Mouse (Mus musculus) limb, embryonic 11.5 days (tissue): ENCODE results near the gene Gemin4. TPM values are rescaled to one million over a fixed set of nuclear protein-coding genes. Genes with fewer than 3 reads are reported as not detected.

Experiments
- ATAC-seq: fragments of 200-750 bp; cut with Nextera tagmentation; 2 replicates; pipeline ENCODE4 v1.8.0; 2017; ENCODE audit warnings: low read depth; ENCODE audit not compliant: insufficient number of reproducible peaks, low FRiP score, low TSS enrichment
- DNase-seq: peaks from one replicate; pipeline ENCODE4 v3.0.0-alpha.2; 2015; ENCODE audit warnings: low spot score
- H3K27ac ChIP-seq: fragments of 300-500 bp; sonication (generic); replicated peaks from 2 replicates; pipeline ENCODE4 v1.5.1; 2014; ENCODE audit warnings: low read depth, mild to moderate bottlenecking, low read length
- H3K27me3 ChIP-seq: fragments of 300-500 bp; sonication (generic); 2 replicates; pipeline ENCODE4 v1.6.1; 2014; ENCODE audit warnings: mild to moderate bottlenecking, low read length, mixed read lengths; ENCODE audit not compliant: control insufficient read depth, insufficient read depth
- H3K36me3 ChIP-seq: fragments of 300-500 bp; sonication (generic); 2 replicates; pipeline ENCODE4 v1.6.1; 2014; ENCODE audit warnings: mild to moderate bottlenecking, low read length, moderate library complexity, mixed read lengths; ENCODE audit not compliant: control insufficient read depth, insufficient read depth
- H3K4me1 ChIP-seq: fragments of 300-500 bp; sonication (generic); 2 replicates; pipeline ENCODE4 v1.6.1; 2014; ENCODE audit warnings: low read length, mixed read lengths; ENCODE audit not compliant: control insufficient read depth, insufficient read depth
- H3K4me2 ChIP-seq: fragments of 300-500 bp; sonication (generic); 2 replicates; pipeline ENCODE4 v1.6.1; 2014; ENCODE audit warnings: low read depth, mild to moderate bottlenecking, moderate library complexity; ENCODE audit not compliant: severe bottlenecking
- H3K4me3 ChIP-seq: fragments of 300-500 bp; sonication (generic); 2 replicates; pipeline ENCODE4 v1.5.1; 2014; ENCODE audit warnings: low read depth, low read length
- H3K9ac ChIP-seq: fragments of 300-500 bp; sonication (generic); 2 replicates; pipeline ENCODE4 v1.6.1; 2014; ENCODE audit warnings: mild to moderate bottlenecking, low read length
- H3K9me3 ChIP-seq: fragments of 300-500 bp; sonication (generic); 2 replicates; pipeline ENCODE4 v1.6.1; 2016; ENCODE audit warnings: low read length; ENCODE audit not compliant: control insufficient read depth
- WGBS: fragments of 180-500 bp; shearing (Covaris S2); extraction: QIAGEN DNeasy Blood & Tissue Kit; methylation state at CpG from one replicate; pipeline ENCODE4 v1.1.7; 2014; 5-methylcytosine and 5-hydroxymethylcytosine counted together
- polyA plus RNA-seq: library from polyadenylated mRNA; unstranded; fragments of >200 nt; fragmentation: Nextera tagmentation; extraction: Ambion mirVana; gene quantifications from 2 replicates; pipeline ENCODE4 v1.2.1, GENCODE M21; 2014

The Gemin4 gene
- polyA plus RNA-seq, 1 experiment from 2014 or later, result 55.4 TPM

- no peak overlapping the region; the same call in 1 of the 2 replicates for H3K9ac ChIP-seq
- ATAC-seq (no peak; the same call in 1 of the 2 replicates), DNase-seq (no peak)
- H3K27me3 ChIP-seq, result no peaks in the 10 kb centered on the region
- no peak overlapping the region for H3K4me3 ChIP-seq
- no peak overlapping the region for H3K4me2 ChIP-seq
- H3K4me1 ChIP-seq, result peaks cover 29% of the 10 kb centered on the region
- no peaks in the 10 kb centered on the region for H3K9me3 ChIP-seq
- peaks cover 13% of the 10 kb centered on the region; the same call in 1 of the 2 replicates for H3K36me3 ChIP-seq
- 87% methylated on average over 4 of the region's 4 CpGs for WGBS
- no peak overlapping the region for H3K27ac ChIP-seq
Observed at GRCm38 (mm10) chr11:76253918-76254264, 36.4 kb upstream of the Gemin4 start.

- Histone ChIP-seq H3K27ac (no peak overlapping the region), H3K4me2 (no peak overlapping the region), H3K9me3 (no peaks in the 10 kb centered on the region), H3K36me3 (peaks cover 16% of the 10 kb centered on the region; the same call in 1 of the 2 replicates), H3K27me3 (no peaks in the 10 kb centered on the region), H3K4me3 (no peak overlapping the region), H3K9ac (no peak overlapping the region), H3K4me1 (peaks cover 29% of the 10 kb centered on the region)
- ATAC-seq, result no peak; the same call in 1 of the 2 replicates
- peak; percentile 95 for DNase-seq
- WGBS, result 49% methylated on average over 5 of the region's 5 CpGs
Observed at GRCm38 (mm10) chr11:76253145-76253917, 35.9 kb upstream of the Gemin4 start.

- Histone ChIP-seq H3K27ac (no peak overlapping the region), H3K27me3 (no peaks in the 10 kb centered on the region), H3K36me3 (peaks cover 13% of the 10 kb centered on the region; the same call in 1 of the 2 replicates), H3K4me2 (no peak overlapping the region), H3K4me1 (peaks cover 24% of the 10 kb centered on the region), H3K4me3 (no peak overlapping the region), H3K9ac (no peak overlapping the region), H3K9me3 (no peaks in the 10 kb centered on the region)
- WGBS, result 61% methylated on average over 3 of the region's 3 CpGs
- ATAC-seq, result no peak
- DNase-seq, result no peak
Observed at GRCm38 (mm10) chr11:76252036-76252435, 34.6 kb upstream of the Gemin4 start.

- H3K4me2 ChIP-seq, result no peak overlapping the region
- DNase-seq, result no peak
- no peak overlapping the region for H3K9ac ChIP-seq
- H3K27ac ChIP-seq, result no peak overlapping the region
- H3K36me3 ChIP-seq, result peaks cover 13% of the 10 kb centered on the region; the same call in 1 of the 2 replicates
- H3K4me3 ChIP-seq, result no peak overlapping the region
- 64% methylated on average over 2 of the region's 2 CpGs for WGBS
- no peaks in the 10 kb centered on the region for H3K27me3 ChIP-seq
- H3K4me1 ChIP-seq, result no peaks in the 10 kb centered on the region
- no peak for ATAC-seq
- H3K9me3 ChIP-seq, result no peaks in the 10 kb centered on the region
Observed at GRCm38 (mm10) chr11:76247239-76247638, 29.8 kb upstream of the Gemin4 start.

GRCm38 (mm10) chr11:76246439-76246838 is 29.0 kb upstream of the Gemin4 start:
- Histone ChIP-seq H3K4me3 (no peak overlapping the region), H3K36me3 (peaks cover 13% of the 10 kb centered on the region; the same call in 1 of the 2 replicates), H3K4me1 (no peaks in the 10 kb centered on the region), H3K4me2 (no peak overlapping the region), H3K27ac (no peak overlapping the region), H3K9ac (no peak overlapping the region), H3K9me3 (no peaks in the 10 kb centered on the region), H3K27me3 (no peaks in the 10 kb centered on the region)
- DNase-seq, result no peak
- ATAC-seq, result no peak

- no peak for DNase-seq
- H3K27ac ChIP-seq, result no peak overlapping the region
Observed at GRCm38 (mm10) chr11:76243811-76244546, 26.5 kb upstream of the Gemin4 start.

GRCm38 (mm10) chr11:76242901-76243810 is 25.7 kb upstream of the Gemin4 start, which contains the start of the genes Mrm3 and Glod4:
Mrm3 (plus strand) TSS chr11:76243715.
Glod4 (minus strand) TSS chr11:76243725.
- peak within 1 kb of the TSS; percentile 90 for H3K4me2 ChIP-seq
- no peaks in the 10 kb centered on the region for H3K36me3 ChIP-seq
- H3K9me3 ChIP-seq, result no peaks in the 10 kb centered on the region
- no peaks in the 10 kb centered on the region for H3K27me3 ChIP-seq
- ATAC-seq (peak; percentile 75), DNase-seq (peak; percentile 98)
- H3K4me3 ChIP-seq, result peak within 1 kb of the TSS; percentile 89
- no peak within 1 kb of the TSS for H3K27ac ChIP-seq
- under 1% methylated on average over 61 of the region's 61 CpGs for WGBS
- H3K9ac ChIP-seq, result peak within 1 kb of the TSS; percentile 83
- H3K4me1 ChIP-seq, result no peaks in the 10 kb centered on the region

More at GRCm38 (mm10) chr11:76243811-76244546, 26.5 kb upstream of the Gemin4 start:
- no peaks in the 10 kb centered on the region for H3K9me3 ChIP-seq
- WGBS, result 1% methylated on average over 34 of the region's 34 CpGs
- peak overlapping the region; percentile 90 for H3K4me2 ChIP-seq
- H3K4me1 ChIP-seq, result no peaks in the 10 kb centered on the region
- no peaks in the 10 kb centered on the region for H3K27me3 ChIP-seq
- H3K36me3 ChIP-seq, result peaks cover 5% of the 10 kb centered on the region; the same call in 1 of the 2 replicates
- peak overlapping the region; percentile 89 for H3K4me3 ChIP-seq
- peak overlapping the region; percentile 83 for H3K9ac ChIP-seq
- ATAC-seq, result no peak; the same call in 1 of the 2 replicates

GRCm38 (mm10) chr11:76239750-76240149 is 22.3 kb upstream of the Gemin4 start:
- no peak overlapping the region for H3K4me2 ChIP-seq
- peaks cover 4% of the 10 kb centered on the region; the same call in 1 of the 2 replicates for H3K36me3 ChIP-seq
- ATAC-seq (no peak), DNase-seq (no peak)
- no peak overlapping the region for H3K27ac ChIP-seq
- H3K9ac ChIP-seq, result no peak overlapping the region
- WGBS, result 95% methylated on average over 2 of the region's 2 CpGs
- no peaks in the 10 kb centered on the region for H3K9me3 ChIP-seq
- H3K4me1 ChIP-seq, result no peaks in the 10 kb centered on the region
- H3K4me3 ChIP-seq, result no peak overlapping the region
- no peaks in the 10 kb centered on the region for H3K27me3 ChIP-seq
